Mouse (Mus musculus) heart, adult 11 months (tissue): ENCODE measurements at regions not wholly inside any gene's neighbourhood (a gene's known extent, or its start where the extent isn't known, plus 50 kb on each side); places are given as distances from the start of the nearest gene placed in this dataset.
"Not testable (repeated sequence)": the region's sequence is repeated elsewhere in the genome, so short reads cannot be mapped to it uniquely, and the experiment has no call there.

ENCODE experiments used
- DNase-seq: peaks from one replicate; pipeline ENCODE4 v3.0.0; 2022

- not testable (repeated sequence) for DNase-seq
These were observed 62.1 kb downstream of the Duxbl3 start for GRCm38 (mm10) chr14:26319821-26320220.

- DNase-seq = no peak
These were observed 63.0 kb downstream of the Duxbl3 start for GRCm38 (mm10) chr14:26320736-26321135.

DNA sequence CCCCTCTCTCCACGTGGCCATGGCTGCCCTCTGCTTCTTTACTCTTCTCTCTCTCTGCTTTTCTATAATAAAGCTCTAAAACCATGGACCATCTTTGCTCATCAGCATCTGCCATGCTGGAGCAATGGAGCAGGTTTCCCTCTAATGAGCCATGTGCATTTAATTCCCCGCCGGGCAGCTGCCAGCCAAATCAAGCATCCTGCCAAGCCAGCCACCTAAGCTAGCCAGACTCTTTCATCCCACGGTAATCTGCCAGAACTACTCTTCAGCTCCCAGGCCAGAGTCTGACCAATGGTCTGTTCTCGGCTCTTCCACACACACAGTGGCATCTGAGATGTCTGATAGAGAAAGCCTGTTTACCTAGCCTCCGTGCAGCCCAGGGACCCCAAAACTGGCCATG is 70.8 kb downstream of the Duxbl3 start:
- no peak for DNase-seq

DNA sequence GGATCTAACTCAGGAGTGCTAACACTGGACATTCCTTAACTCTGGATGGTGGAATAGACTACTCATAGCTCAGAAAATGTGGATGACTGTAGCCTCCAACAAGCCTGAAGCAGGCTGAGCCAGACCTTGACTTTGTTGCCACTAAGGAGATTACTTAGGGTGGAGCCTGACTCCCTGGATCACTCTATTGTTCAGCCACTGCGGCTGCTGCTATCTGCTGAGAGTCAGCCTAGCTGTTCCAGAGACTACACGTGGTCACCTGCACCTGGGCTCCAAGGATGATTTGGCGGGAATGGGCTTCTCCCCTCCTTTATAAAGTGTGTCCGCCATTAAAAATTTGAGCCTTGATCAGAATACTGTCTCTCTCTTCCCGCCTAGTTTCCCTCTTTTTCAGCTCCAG is 83.3 kb downstream of the Duxbl3 start:
- no peak for DNase-seq

GRCm38 (mm10) chr14:26345227-26345626 is 87.5 kb downstream of the Duxbl3 start:
- DNase-seq = no peak

DNA sequence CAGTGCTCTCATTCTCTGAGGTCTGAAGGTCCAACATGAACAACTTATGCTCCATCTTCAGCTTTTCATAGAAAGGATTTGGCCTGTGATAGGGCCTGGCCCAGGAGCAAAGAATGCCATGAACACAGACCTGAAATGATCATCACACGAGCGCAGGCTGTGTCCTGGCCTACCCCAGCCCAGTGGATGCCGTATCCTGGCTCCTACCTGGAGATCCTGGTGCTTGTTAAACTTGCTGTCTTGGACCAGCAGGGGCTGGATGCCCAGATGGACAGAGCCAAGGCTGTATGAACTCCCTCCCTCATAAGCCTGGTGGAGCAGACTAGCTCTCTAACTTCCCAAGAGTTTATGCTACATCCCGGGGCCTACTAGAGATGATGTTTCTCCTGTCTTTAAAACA is 89.5 kb downstream of the Duxbl3 start:
- peak; percentile 75 for DNase-seq

- DNase-seq = peak; percentile 7
These were observed 95.2 kb downstream of the Duxbl3 start for GRCm38 (mm10) chr14:26352927-26353326.

DNA sequence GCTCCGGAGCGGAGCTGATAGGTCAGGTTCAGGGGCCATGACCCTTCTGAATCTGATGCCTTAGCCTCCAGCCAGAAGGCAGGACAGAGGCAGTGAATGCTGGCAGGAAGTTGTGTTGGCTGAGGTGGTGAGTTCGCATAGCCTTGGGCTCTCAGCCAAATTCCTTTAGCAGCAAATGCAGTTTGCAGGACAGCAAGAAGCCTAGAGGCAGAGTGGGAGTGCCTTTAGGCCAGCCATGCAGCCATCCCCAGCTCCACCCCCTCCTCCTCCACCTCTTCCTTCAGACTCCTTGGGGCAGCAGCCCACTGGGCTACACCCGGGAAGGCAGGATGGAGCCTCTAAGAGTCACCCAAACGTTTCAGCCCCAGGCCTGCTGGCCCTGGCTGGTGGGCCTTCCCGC is 99.5 kb downstream of the Duxbl3 start:
- peak; percentile 87 for DNase-seq

GRCm38 (mm10) chr14:26357996-26358395 is 100.2 kb downstream of the Duxbl3 start:
- DNase-seq = peak; percentile 55

- peak; percentile 43 for DNase-seq
These were observed 102.3 kb downstream of the Duxbl3 start for GRCm38 (mm10) chr14:26360071-26360470.

GRCm38 (mm10) chr14:26361206-26361605 is 103.4 kb downstream of the Duxbl3 start:
- DNase-seq = peak; percentile 66
